Mouse (Mus musculus) hindlimb bud, embryonic 11.5 days (tissue): ENCODE data around the gene Nrf1.

ENCODE experiments used
- DNase-seq: peaks from one replicate; pipeline ENCODE4 v3.0.0-alpha.2; 2012; ENCODE audit warnings: low read depth, low spot score; ENCODE audit errors: extremely low spot score

The Nrf1 gene

GRCm38 (mm10) chr6:30174461-30175224 is 126.9 kb downstream of the Nrf1 start:
- no peak for DNase-seq

- DNase-seq, result no peak
These were observed 127.6 kb downstream of the Nrf1 start for GRCm38 (mm10) chr6:30175225-30175917.

- DNase-seq, result no peak
These were observed 128.2 kb downstream of the Nrf1 start for GRCm38 (mm10) chr6:30175918-30176421.

- DNase-seq, result no peak
These were observed 128.7 kb downstream of the Nrf1 start for GRCm38 (mm10) chr6:30176496-30176895.

- DNase-seq, result no peak
These were observed 129.5 kb downstream of the Nrf1 start for GRCm38 (mm10) chr6:30177305-30177704.

GRCm38 (mm10) chr6:30178023-30178639 is 130.3 kb downstream of the Nrf1 start:
- no peak for DNase-seq

- DNase-seq, result no peak
These were observed 131.3 kb downstream of the Nrf1 start for GRCm38 (mm10) chr6:30179046-30179445.

- DNase-seq, result no peak
These were observed 132.5 kb downstream of the Nrf1 start for GRCm38 (mm10) chr6:30180321-30180720.

- no peak for DNase-seq
These were observed 134.2 kb downstream of the Nrf1 start for GRCm38 (mm10) chr6:30182038-30182437.

GRCm38 (mm10) chr6:30183624-30184023 is 135.8 kb downstream of the Nrf1 start:
- no peak for DNase-seq

GRCm38 (mm10) chr6:30195656-30196055 is 147.9 kb downstream of the Nrf1 start:
- no peak for DNase-seq

GRCm38 (mm10) chr6:30196143-30196542 is 148.4 kb downstream of the Nrf1 start:
- no peak for DNase-seq
